Mouse (Mus musculus) embryonic stem cell, embryonic (primary cell): Measurements from ENCODE around the gene Gab1.

Source experiments
- CTCF ChIA-PET, 4 experiments: fragments of 300-600 bp in 2 of 4; fragments of 350-600 bp in 2 of 4; sonication (Branson Sonifier 250); formaldehyde crosslinking; loops; one replicate each; lab custom pipeline; 2022; ENCODE audit warnings: inconsistent platforms in 2 of 4; lab: Charles Lee
- POLR2A ChIA-PET, 4 experiments: fragments of 300-600 bp in 2 of 4; fragments of 350-600 bp in 2 of 4; sonication (Branson Sonifier 250); formaldehyde crosslinking; loops; one replicate each; lab custom pipeline; 2022; ENCODE audit warnings: antibody characterized with exemption in 4 of 4, inconsistent platforms in 1 of 4; lab: Charles Lee

The Gab1 gene

DNA sequence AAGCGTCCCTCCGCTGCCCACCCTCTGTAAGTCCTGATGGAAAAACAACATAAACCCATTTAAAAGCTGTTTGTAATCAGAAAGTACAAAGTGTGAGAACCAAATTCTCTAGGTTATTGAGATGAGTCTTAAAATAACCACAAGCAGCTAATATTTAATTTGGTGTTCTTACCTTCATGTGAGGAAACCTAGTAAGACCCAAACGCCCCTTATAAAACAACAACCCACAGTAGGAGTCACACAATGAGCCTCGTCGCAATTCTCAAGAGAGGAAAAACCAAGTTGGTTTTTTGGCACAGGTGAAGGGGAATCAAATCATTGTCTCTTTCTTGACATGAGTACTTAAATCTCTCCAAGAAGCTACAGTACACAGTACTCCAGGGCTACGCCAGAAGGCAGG is 44.9 kb downstream of the Gab1 start:
- ChIA-PET CTCF (interaction anchor here in 1 of 4 experiments (0.6 kb wide), 1 partner anchor 41 kb away, joined by 3 read pairs; no protein-coding TSS in a partner anchor), POLR2A (interaction anchor here in 1 of 4 experiments (0.5 to 2.3 kb wide), 7 partner anchors 10 to 508 kb away, joined by 3 to 7 read pairs (median 4); no protein-coding TSS in a partner anchor)

DNA sequence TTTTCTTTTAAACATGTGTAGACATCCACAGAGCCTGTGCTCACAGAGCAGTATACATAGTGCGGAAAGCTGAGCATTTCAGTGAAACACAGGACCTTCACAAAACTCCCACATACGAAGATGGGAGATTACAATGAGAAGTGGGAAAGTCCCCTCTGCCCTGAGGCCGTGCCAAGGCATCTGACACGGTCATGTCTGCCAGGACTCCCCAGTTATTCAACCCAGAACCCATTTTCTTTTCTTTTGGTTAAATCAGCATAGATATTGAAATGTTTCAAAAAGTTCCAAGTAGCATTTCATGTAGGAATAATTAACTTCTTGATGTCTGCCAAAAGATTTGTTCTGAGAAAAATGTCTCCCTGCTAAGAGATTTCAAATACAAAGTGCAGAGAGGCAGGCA is 45.9 kb downstream of the Gab1 start:
- ChIA-PET POLR2A (interaction anchor here in 2 of 4 experiments (0.7 to 2.3 kb wide), 8 partner anchors 8 to 37 kb away, joined by 3 to 7 read pairs (median 4); no protein-coding TSS in a partner anchor), CTCF (no interaction called here)

DNA sequence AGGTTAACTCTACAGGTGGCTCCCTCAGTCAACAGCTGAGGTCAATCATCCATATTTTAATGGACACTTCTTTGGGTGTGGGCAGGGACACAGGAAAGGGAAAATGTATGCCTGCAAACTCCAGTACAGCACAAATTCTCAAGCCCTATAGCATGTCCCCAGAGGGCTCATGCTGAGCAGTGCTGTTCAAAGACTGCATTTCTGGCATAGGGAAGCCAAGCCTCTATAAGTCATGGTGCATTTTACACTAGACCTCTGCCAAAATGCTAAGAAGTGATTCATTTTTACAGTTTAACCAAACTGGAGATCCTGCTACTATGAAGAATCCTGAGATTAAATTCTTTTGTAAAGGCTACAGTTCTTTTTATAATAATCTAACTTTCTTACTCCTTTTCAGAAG is 47.8 kb downstream of the Gab1 start:
- ChIA-PET POLR2A (interaction anchor here in 1 of 4 experiments (1.2 to 2.7 kb wide), 2 partner anchors 14 to 26 kb away, joined by 3 to 10 read pairs; no protein-coding TSS in a partner anchor), CTCF (no interaction called here)

DNA sequence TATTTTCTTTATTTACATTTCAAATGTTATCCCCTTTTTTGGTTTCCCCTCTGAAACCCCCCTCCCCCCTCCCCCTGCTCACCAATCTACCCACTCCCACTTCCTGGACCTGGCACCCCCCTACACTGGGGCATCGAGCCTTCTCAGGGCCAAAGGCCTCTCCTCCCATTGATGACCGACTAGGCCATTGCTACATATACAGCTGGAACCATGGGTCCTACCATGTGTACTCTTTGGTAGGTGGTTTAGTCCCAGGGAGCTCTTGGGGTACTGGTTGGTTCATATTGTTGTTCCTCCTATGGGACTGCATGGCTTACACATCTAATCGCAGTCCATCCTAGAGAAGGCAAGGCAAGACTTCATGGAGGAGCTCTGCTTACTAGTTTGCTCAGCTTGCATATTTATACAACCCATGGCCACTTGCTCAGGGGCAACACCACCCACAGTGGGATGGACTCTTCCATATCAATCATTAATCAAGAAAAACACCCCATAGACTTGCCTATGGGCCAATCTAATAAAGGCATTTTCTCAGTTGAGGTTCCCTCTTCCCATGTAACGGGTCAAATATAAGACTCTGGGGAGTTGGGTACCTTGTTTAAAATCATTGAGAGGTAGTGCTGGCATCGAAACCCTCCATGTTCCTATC is 48.3 kb downstream of the Gab1 start:
- POLR2A ChIA-PET, result interaction anchor here in 3 of 4 experiments (0.6 to 2.7 kb wide), 4 partner anchors 15 to 183 kb away, joined by 3 to 10 read pairs (median 3); partner anchors contain the start of gene Usp38 (in 1 of the 3)

DNA sequence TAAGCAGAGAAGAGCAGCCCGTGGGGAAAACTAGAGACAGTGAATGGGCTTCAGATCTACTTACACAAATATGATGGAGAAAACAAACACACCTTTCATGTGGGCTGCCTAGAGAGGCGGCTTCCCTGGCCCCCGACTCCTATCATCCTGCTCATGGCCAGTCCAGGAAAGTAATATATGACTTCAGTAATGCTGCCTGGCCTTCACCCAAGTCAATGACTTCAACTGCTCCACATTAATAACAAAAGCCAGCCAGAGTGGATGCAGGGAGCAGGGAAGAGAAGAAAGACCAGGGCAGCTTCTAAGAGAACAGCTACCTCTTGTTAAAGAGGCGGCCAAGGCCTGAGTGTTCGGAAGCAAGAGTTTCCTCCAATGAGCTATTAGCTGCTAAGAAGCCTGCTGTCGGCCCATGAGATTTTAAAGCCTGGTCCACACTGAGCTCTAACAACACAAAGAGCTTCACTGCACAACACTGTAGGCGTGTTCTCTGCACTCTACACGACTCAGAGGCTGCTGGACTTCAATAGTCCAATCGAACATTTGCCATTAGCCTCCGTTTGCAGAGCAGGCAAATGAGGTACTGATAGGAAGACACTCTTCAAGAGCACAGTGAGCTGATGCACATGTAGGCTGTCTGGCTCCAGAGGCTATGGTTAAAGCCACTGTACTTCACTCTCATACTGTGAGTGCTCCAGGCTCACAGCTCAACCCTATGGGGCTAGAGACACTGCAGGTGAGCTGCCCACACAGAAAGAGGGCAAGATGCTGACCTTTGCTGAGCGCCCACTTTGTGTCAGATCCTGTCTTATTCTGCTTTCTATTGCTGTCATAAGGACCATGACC is 49.4 kb downstream of the Gab1 start:
- ChIA-PET CTCF (interaction anchor here in 1 of 4 experiments (1.3 kb wide), 1 partner anchor 17 kb away, joined by 3 read pairs; no protein-coding TSS in a partner anchor), POLR2A (interaction anchor here in 3 of 4 experiments (0.6 to 2.7 kb wide), 9 partner anchors 10 to 184 kb away, joined by 3 to 10 read pairs (median 4); partner anchors contain the start of gene Usp38 (in 1 of the 3))

More for the DNA sequence above, 48.3 kb downstream of the Gab1 start:
- CTCF ChIA-PET, result no interaction called here

DNA sequence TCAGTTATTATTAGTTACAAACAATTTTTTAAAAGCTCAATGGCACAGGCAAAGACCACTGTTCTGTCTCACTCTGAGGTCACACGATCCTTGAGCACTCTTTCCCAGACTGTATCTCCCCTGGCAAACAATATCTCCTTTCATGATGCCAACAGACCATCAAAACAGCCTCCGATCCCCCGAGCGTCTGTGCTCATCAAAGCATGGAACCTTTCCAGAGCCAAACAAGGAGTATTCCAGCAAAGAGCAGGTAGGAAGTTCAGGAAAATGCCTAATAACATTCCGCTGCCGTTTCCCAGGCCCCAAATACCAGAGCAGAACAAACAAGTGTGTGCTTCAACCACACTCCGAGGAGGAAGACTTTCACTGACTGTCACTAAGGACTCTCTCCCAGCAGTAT is 50.2 kb downstream of the Gab1 start:
- POLR2A ChIA-PET, result interaction anchor here in 2 of 4 experiments (1.7 to 2.7 kb wide), 4 partner anchors 11 to 17 kb away, joined by 4 to 10 read pairs (median 6); no protein-coding TSS in a partner anchor
- CTCF ChIA-PET, result interaction anchor here in 1 of 4 experiments (1.3 kb wide), 1 partner anchor 16 kb away, joined by 3 read pairs; no protein-coding TSS in a partner anchor

DNA sequence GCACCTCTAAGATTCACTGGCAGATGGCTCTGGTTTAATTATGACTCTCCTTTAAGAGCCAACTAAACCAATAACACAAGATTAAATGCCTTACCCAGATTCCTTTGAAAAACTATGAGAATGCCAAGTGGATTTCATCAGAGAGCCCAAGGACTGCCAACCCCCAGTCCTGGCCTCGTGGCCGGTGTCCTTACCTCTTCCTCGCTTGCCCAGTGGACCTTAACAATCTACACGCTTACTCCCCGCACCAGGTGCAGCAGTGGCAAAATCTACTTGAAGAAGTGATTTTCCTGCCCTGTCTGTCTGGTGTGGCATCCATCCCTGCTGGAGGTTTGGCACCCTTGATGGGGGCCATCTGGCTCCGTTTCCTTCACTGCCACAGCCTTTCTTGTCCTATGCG is 53.3 kb downstream of the Gab1 start:
- CTCF ChIA-PET, result no interaction called here
- POLR2A ChIA-PET, result interaction anchor here in 2 of 4 experiments (1.1 to 1.6 kb wide), 4 partner anchors 9 to 53 kb away, joined by 3 to 4 read pairs (median 3); no protein-coding TSS in a partner anchor

DNA sequence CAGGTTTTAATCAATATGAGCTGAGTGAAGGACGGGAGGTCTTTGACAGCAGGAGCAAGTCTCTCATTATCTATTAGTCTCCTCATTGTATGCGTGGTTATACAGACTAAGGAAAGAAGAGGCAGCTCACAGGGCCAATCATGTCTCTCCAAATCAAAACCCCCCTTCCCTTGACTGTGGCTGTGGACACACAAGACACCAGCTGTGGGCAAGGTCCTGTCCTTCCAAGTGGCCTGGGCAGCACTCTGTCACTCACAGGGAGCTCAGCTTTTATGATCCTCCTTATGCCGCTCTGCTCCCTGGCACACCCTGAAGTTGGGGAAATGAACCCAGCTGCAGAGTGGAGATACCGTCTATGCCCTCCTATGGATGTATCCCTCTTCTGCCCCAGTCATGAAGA is 55.2 kb downstream of the Gab1 start:
- ChIA-PET CTCF (interaction anchor here in 2 of 4 experiments (0.6 kb wide), 2 partner anchors 32 to 34 kb away, joined by 3 to 10 read pairs; no protein-coding TSS in a partner anchor), POLR2A (interaction anchor here in 3 of 4 experiments (0.6 to 1.6 kb wide), 15 partner anchors 9 to 167 kb away, joined by 3 to 8 read pairs (median 4); no protein-coding TSS in a partner anchor)

DNA sequence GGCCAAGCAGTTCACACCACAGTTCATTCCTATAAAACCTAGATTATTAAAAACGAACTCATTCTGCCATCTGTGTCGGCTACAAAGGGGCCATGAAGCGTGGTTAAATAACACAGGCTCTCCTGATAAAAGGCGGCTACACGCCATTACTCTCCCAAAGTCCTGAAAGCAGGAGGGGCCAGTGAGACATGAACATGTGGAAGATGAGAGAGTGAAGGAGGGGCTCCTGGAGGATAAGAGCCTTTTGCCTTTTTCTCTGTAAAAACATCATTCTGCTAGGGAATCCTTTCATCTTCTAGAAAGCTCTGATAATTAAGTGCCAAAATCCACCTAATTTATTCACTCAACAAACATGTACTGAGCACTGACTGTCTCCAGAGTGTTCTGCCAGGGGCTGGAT is 55.9 kb downstream of the Gab1 start:
- CTCF ChIA-PET, result no interaction called here
- POLR2A ChIA-PET, result interaction anchor here in 3 of 4 experiments (1.4 to 1.6 kb wide), 7 partner anchors 10 to 161 kb away, joined by 3 to 7 read pairs (median 4); no protein-coding TSS in a partner anchor

DNA sequence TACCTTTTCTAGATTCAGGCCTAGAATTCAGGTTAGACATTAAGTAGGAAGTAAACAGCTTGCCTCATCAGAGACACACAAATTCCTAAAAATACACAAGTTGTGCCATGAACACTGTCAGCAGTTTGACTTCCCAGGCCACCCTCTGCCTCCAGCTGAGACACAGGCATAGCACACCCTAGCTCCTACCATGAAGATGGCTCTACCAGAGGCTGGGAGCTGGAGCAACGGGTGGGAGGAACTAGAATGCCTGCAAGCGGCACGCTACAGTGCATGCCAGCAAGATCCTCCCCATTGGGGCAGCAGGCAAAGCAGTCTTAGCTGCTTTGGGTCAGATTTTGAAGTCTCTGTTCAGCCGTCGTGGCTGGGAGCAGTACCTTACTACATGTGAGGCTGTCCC is 57.1 kb downstream of the Gab1 start:
- CTCF ChIA-PET, result no interaction called here
- POLR2A ChIA-PET, result interaction anchor here in 2 of 4 experiments (1.0 to 1.5 kb wide), 10 partner anchors 9 to 192 kb away, joined by 3 to 4 read pairs (median 4); partner anchors contain the start of gene Usp38 (in 1 of the 2)

DNA sequence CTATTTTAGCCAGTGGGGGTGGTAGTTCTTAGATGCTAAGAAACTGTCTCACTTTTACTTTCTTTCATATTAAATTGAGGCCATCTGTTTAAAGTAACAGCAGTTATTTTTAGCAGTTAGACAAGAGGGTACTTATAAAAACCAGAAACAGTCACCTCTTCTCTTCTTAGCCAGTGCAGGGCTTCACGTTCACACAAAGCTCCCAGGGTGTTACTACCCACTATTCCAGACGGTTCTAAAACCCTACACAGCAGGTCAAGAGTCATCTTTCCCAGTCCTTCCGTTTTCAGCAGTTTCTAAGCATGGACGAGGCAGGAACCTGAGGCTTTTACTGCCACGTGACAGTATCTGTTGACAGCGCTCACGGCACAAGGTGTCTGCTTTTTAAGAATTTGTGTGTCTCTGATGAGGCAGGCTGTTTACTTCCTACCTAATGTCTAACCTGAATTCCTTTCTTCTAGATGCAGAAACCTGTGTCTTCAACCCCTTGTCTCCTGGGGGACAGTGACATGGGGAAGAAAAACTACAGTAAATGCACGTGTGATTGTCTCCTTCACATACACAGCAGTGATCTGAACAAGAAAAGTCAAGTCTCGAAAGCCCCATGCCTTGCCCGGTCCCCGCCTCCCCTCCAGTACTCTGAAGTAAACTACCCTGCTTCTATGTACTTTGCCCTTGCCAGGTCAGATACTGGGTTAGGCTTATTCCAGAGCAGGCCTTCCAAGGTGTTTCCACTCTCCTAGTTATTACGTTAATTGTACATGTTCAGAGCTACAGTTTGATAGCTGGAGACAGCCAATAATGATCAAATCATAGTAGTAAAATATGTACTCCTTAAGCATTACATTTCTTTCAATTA is 58.7 kb downstream of the Gab1 start:
- ChIA-PET CTCF (no interaction called here), POLR2A (interaction anchor here in 2 of 4 experiments (0.8 to 2.1 kb wide), 3 partner anchors 13 to 21 kb away, joined by 3 to 5 read pairs (median 3); no protein-coding TSS in a partner anchor)

DNA sequence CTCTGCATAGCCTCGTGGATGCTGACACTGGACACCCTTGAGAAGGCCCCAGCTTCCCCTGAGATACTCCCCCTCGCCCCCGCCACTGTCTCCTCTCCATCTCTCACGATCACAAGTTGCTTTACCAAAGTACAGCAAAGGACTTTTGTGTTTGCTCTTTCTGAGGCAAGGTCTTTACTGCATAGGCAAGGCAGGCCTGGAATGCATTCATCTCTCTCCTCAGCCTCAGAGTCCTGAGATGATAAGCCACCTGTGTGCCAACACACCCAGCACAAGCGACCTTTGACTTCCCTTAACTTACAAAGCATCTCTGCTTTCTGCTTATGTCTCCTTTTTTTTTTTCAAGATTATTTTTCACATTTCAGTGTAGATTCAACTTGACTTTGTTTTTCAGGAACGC is 61.3 kb downstream of the Gab1 start:
- CTCF ChIA-PET, result no interaction called here
- POLR2A ChIA-PET, result interaction anchor here in 2 of 4 experiments (1.1 to 1.8 kb wide), 3 partner anchors 9 to 52 kb away, joined by 3 to 5 read pairs (median 4); no protein-coding TSS in a partner anchor

DNA sequence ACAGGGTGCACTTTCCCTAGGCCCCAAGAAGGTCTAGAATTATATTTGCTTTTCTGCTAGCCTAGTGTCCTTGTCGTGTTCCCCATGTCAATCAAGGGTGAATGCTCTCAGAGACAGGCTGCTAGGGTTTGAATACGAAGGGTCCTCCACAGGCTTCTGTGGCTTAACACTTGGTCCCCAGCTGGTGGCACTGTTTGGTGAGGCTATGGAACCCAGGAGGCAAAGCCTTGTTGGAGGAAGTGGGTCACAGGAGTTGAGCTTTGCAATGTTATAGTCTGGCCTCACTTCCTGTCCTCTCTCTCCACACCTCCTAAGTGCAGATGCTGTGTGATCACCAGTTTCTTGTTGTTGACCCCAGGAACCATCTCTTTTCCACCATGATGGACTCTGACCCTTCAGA is 63.3 kb downstream of the Gab1 start:
- ChIA-PET POLR2A (interaction anchor here in 1 of 4 experiments (0.8 to 1.7 kb wide), 4 partner anchors 11 to 60 kb away, joined by 3 to 4 read pairs (median 3); no protein-coding TSS in a partner anchor), CTCF (no interaction called here)

DNA sequence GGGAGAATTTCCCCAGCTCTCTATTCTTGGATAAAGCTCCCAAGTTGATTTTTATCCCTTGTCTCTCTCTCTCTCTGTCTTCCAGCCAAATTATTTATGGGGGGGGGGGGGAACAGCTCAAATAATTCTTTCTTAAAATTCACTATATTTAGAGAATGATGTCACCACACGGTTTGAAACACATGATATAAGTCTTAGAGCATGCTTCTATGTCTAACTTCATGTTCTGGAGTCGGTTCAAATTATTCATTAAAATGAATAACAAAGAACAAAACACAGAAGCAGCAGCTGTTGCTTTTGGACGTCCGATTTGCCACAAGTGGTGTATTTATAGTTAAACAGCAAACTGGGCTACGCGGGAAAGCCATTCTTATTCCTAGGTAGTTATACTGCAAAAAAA is 65.1 kb downstream of the Gab1 start:
- CTCF ChIA-PET, result interaction anchor here in 2 of 4 experiments (0.6 to 1.7 kb wide), 5 partner anchors 10 to 1314 kb away, joined by 3 to 5 read pairs (median 3); no protein-coding TSS in a partner anchor
- POLR2A ChIA-PET, result interaction anchor here in 2 of 4 experiments (0.6 to 2.2 kb wide), 7 partner anchors 10 to 1203 kb away, joined by 3 to 7 read pairs (median 4); no protein-coding TSS in a partner anchor

DNA sequence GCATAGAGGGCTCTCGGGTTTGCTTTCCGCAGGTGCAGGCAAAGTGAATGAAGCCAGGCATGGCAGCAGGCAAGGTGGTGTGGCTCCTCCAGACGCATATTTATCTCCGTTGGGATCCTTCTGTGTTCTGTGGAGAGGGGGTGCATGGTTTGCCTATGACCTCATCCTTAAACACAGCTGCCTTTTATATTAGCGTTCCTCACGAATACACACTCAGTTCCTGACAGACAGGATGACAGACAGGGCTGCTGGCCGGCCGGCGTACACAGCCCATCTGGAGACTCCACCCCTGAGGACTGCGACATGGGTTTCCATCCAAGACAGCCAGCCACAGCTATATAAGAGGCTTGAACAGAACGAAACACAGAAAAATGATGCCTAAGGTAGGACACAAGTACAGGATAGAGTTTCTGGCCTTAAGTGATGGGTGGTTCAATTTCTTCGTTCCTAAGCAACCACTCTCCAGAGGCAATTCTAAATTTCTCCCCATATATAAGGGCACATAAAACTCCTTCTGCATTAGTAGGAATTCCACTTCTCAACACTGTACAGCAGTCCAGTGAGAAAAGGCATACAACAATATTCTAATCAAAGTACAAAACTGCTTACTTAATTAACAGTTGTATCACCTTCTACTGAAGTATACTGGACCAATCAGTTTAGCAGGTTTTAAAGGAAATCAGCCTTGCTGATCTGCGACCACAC is 66.1 kb downstream of the Gab1 start:
- POLR2A ChIA-PET, result interaction anchor here in 2 of 4 experiments (0.6 to 2.2 kb wide), 8 partner anchors 10 to 1202 kb away, joined by 3 to 7 read pairs (median 3); no protein-coding TSS in a partner anchor

DNA sequence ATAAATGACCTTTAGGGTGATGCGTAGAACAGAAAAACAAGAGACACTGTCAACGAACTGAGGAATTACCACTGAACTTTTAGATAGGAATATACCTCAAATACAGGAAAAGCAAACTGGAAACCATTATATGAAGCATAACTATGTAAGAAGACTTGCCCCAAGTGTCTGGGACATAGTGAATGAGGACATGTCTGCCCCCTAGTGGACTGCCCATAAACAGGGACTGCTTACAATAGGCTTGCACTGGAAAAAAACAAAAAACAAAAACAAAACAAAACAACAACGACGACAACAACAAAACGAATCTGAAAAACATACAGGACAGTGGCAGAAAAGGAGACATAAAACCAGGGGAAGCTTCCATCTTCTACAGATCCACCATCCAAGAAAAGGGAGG is 66.9 kb downstream of the Gab1 start:
- ChIA-PET POLR2A (interaction anchor here in 2 of 4 experiments (0.5 to 2.2 kb wide), 8 partner anchors 12 to 135 kb away, joined by 3 to 7 read pairs (median 3); no protein-coding TSS in a partner anchor), CTCF (interaction anchor here in 2 of 4 experiments (0.6 to 1.2 kb wide), 2 partner anchors 82 to 179 kb away, joined by 3 to 6 read pairs; no protein-coding TSS in a partner anchor)

More for the DNA sequence above, 66.1 kb downstream of the Gab1 start:
- CTCF ChIA-PET, result interaction anchor here in 2 of 4 experiments (0.6 to 1.7 kb wide), 7 partner anchors 9 to 1313 kb away, joined by 3 to 5 read pairs (median 3); no protein-coding TSS in a partner anchor
